Mouse (Mus musculus) ZHBTc4 (cell line): Measurements from ENCODE around the gene Gosr1.
"Not testable (repeated sequence)": the region's sequence is repeated elsewhere in the genome, so short reads cannot be mapped to it uniquely, and the experiment has no call there.

ENCODE experiments used
- DNase-seq: peaks from one replicate; pipeline ENCODE4 v3.0.0-alpha.2; 2011; ENCODE audit warnings: low read depth, low spot score

Gosr1 gene

DNA sequence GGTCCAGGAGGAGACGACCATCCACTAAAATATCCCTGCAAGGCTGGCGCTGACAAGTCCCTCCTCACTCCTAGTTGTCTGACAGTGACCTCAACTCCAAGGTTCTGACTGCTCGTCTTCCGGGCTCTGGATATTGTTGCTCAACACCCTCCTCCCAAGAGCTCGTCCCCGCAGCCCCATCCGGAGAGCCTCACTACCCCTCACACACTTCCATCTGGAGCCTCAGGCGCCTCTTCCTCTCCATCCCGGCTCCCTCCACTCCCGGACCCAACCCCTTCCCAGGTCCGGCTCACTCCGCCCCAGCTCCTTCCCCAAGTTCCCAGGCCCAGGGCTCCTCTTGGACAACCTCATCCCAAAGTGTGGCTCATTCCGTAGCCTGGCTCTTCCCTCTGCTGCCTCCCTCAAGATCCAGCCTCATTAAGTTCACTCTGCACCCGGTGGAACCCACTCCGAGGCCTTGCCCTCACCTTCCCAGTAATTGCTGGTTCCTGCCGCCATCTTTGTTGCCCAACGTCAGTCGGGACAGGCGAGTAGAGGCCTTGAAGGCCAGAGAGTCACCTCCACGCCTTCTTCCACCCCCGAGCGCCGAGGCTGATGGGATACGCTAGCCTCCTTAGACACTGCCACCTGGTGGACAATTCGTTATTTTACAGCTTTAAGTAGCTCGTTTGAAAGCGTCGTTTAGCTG is at the start of gene Gosr1:
Gosr1 (minus strand) TSS at position 527 of the 688 bp plus-strand sequence.
- DNase-seq: peak; percentile 98

DNA sequence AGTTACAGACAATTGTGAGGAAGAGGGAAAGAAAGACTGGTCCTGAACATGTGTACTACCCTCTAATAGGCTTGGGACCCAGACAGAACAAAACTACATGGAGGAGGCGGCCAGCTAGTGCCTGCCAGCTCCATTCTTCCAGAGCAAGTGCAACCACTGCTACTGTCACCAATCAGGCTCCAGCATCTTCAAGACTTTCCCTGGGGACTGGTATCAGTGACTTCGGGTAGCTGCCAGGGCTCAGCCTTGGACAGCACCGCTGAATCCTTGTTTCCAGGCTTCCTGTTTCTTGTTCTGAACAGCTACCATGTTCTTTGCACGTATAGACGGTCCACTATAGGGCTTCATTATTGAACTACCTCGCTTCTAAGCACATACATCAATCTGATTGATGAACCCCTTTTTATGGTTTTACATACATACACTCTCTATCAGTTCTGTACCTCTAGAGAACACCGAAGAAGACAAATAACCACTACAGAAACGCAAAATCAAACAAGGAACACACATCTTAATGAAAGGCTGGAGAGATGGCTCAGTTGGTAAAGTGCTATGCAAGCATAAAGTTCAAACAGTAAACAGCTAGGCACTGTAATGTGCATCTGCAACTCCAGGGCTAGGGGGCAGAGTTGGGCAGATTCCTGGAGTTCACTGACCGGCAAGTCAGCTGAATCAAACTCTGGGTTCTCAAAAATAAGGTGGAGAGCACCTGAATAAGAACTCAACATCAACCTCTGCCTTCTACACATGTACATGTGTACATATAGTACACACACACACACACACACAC is 47.5 kb upstream of the Gosr1 start:
- DNase-seq: no peak

DNA sequence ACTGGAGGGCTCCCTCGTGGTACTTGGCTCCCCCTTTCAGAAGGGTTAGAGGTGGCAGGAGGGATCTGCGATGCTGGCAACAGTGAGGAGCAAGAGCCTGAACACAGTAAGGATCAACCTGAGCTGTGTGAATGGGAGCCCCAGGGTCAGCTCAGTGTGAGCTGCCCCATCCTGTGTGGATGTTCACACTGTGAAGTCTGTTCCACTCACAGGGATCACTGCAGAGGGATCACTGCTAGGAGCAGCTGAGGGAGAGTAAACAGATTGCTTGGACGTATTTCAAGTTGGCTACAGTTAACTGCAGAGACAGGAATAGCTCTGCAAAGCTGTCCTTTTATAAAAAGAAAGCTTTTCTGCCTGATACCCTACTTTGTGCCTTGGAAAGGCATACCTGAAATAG is 46.1 kb upstream of the Gosr1 start:
- DNase-seq: no peak

DNA sequence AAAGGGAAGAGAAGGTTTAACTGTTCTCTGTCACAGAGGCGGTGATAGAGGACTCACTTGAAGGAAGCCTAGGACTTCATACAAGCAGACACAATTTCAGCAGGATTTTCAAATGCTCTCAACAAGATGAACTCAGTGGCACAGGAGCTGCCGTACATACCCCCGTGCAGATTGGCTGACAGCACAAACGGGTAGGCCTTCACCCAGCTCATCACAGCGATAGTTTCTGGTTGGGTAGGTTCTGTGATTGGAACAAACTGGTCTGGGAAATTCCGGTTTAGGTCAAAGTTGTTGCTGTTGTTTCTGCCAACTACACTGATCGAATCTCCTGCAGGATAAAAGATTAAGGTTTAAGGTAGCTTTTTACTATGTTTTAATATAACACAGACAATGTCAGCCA is 45.2 kb upstream of the Gosr1 start:
- DNase-seq: no peak

DNA sequence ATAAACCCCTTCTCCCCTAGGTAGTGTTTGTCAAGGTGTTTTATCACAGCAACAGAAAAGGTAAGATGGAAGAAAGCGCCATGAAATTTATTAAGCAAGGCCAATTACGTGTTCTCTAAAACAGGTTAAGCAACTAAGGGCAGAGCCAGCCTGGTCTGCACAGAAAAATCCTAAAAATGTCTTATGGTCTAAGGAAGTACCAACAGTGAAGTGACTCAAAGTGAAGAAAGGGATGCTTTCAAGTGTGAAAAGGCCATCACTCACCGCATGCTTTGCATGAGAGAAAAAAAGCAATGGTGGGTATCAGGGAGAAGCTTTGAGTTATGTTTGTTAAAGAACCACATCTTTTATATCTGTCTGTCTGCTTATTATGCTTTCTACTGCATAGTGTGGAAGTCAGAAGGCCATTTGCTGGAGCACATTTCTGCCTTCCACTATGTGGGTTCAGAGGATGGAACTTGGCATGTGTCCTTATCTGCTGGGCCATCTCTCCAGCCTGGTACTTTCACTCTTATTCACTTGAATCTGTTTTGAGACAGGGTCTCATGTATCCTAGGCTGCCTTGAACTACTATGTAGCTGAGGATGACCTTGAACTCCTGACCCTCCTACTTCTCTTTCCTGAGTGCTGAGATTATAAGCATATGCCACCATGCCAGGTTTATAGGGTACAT is 43.8 kb upstream of the Gosr1 start:
- DNase-seq: no peak

DNA sequence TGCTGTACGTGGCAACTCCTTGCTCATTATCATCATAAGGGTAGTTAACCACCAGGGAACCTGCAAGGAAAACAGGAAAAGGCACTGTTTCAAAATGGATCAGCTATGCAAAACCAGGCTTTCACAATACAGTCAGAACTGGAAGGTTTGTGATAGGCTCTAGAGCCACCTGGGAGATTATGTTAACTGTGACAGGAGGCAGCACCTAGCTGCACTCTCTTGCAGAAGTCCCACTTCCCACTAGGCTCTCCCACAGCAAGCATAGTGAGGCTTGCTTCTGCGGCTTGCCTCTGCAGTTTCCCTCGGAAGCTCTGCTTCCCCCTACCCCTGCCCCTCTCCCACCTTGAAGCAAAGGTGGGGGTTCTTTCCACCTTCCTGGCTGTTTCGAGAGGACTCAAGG is 42.6 kb upstream of the Gosr1 start:
- no peak for DNase-seq

DNA sequence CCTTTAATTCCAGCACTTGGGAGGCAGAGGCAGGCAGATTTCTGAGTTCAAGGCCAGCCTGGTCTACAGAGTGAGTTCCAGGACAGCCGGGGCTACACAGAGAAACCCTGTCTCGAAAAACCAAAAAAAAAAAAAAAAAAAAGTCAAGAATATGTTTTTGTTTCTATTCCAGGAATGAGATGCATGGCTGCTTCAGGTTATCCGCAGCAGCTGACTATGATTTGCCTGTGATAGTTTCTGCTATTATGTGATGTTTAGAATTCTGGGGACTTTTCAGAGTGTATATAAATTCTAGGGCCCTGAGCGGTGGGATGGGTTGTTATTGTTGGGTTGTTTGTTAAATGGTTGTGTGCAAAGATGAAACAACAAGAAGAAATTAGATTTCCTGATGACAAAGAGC is 41.7 kb upstream of the Gosr1 start:
- not testable (repeated sequence) for DNase-seq

DNA sequence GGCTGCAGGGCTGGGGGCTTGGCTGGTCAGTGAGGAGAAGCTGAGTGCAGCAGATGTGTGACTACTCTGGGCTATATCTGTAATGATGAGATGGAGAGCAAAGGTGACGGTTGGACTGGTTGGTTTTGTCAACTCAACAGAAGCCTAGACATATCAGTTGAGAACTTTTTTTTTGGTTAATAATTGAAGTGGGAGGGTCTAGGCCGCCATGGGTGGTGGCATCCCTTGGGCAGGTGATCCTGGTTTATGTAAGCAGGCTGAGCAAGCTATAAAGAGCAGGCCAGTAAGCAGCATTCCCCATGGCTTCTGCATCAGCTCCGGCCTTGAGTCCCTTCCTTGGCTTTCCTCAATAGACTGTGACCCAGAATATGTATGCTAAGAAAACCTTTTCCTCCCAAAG is 39.9 kb upstream of the Gosr1 start:
- no peak for DNase-seq

DNA sequence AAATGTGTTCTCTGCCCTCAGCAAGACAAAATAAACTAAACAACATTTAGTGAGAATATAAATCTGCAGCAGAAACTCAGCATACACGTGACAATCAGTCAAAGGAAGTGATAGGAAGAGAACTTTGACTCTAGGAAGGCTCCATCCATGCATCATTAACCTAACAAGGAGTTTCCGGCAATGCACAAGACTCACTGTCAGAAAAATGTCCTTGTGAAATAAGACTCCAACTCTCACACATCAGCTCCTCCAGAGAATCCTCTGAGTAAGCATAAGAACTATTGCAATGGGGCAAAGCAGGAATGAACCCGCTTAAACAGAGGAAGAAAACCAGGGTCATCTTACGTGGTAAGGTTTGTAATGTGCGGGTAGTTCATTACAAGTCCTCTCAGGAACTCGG is 33.9 kb upstream of the Gosr1 start:
- no peak for DNase-seq

DNA sequence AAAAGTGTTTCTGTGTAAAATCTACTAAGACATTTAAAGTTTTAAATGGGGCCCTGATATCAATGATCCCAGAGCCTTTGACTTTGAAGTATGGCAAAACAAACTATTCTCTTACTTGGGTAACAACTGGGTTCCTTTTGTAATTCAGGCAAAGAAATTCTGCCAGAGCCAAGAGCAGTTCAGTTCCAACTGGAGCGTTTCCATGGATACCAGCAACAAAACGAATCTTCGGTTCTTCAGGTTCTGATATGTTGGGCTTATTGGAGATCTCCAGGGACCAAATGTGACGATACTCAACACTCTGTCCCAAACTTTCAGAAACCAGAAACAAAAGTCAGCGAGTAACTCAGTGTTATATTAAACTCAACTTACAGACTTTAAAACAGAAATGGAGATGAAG is 31.9 kb upstream of the Gosr1 start:
- DNase-seq: peak; percentile 28

DNA sequence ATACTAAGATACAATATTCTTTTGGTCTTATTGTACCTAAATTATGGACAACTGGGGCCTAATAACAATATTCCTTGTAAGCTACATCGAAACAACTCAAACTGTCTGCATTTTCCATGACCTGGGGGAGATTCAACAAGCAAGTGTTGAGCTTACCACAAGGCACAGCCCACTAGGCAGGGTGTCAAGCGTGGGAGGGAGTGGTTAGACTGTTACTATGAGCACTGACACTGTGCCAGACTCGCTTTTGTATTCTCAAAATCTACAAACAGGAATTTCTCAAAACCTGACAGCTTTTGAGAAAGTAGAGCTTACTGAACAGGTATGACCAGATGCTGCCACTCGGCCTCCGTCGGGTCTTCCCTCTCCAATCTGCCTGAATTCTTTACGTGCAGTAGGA is 28.0 kb upstream of the Gosr1 start:
- DNase-seq: no peak

DNA sequence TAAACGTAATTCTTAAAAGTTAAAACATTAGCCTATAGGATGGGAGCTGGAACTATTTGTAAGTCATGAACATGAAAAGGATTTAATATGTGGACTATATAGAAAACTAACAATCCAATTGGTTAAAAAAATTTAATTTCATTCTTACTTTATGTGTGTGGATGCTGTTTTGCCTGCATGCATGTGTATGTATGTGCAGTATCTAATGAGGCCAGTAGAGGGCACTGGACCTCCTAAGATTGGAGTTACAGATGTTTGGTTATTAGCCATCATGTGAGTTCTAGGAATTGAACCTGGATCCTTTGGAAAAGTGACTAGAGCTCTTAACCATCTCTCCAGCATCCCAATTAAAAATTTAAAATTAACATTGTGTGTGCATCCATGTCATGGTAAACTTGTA is 25.9 kb upstream of the Gosr1 start:
- DNase-seq: peak; percentile 72

DNA sequence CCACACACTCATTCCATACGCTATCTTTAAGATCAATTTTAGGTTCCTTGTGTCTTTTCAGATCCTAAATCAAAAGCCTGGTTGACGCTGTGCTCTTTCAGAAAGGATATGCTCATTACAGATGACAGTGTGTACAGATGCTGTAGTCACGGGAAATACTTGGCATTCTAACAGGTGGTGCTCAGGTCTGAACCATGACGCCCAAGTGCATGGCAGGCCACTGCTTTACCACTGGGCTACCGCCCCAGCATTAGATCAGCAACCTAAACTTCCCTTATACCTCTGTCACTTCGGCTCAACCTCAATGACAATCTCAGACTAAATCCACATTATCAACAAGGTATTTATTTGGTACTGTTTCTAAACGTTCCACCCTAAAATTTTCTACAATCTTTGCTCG is 12.2 kb upstream of the Gosr1 start:
- no peak for DNase-seq

DNA sequence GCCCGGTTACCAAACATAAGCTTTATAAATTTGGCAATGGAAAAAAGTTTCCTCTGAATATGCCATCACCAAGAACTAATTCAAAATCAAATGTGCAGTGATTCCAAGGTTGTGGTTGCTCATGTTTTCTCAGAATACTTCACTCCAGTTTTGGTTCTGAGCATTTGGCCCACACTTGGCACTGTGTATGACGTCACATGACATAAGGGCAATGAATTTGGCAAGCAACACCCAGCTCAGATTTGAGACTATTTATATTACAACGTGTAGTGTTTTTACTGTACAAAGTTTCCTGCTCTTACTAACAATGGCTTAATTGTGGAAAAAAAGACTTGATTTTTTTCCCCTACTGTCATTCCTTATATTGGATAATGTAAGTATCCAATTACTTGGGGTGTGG is 10.4 kb upstream of the Gosr1 start:
- no peak for DNase-seq

DNA sequence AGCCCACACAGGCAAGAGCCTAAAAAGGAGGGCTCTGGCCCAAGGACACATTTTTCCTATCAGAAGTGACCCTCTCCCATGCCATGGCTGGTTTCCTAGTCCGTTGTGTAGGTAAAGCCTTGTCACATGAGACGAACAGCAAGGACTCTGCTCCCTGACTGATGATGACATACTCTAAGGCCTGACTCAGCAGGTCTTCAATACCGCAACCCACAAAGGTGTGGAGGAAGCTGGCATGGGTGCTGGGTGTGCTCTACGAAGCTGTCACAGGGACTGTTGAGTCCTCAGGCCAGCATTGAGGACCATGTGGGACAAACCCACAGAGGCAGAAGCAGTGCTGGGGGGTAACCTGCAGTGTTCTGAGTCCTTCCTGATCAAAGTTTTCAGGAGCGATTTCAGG is 7.2 kb upstream of the Gosr1 start:
- DNase-seq: no peak

DNA sequence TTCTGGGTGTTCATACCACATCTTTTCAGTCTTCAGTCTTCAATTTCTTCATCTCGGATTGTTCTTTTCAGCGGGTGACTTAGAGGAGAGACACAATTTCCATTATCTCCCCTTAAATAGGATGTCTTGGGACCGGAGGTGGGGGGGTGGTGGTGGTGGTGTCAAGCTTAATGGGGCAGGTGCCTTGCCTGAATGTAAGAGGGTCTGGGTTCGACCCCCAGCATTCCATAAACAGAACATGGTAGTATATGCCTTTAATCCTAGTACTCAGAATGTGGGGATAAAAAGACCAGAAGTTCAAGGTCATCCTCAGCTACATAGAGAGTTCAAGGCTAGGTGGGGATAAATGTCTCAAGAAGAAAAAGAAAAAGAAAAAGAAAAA is 353 bp upstream of the Gosr1 start:
- DNase-seq: no peak

DNA sequence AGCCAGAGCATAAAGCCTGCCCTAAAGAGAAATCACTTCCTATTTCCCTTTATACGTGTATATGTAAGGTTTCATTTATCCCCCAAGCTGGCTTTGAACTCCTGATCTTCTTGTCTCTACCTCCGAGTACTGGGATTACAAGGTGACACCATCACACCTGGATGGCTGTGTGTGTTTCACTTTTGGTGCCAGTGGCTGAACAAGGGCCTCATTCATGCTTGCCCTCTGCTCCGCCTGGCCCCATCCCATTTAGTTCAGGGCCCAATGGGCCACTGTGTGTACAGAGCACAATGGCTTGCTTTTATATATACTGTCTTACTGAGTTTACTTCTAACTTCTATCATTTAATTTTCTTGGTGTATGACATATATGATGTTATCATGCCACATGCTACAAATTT is 11.1 kb downstream of the Gosr1 start:
- no peak for DNase-seq

DNA sequence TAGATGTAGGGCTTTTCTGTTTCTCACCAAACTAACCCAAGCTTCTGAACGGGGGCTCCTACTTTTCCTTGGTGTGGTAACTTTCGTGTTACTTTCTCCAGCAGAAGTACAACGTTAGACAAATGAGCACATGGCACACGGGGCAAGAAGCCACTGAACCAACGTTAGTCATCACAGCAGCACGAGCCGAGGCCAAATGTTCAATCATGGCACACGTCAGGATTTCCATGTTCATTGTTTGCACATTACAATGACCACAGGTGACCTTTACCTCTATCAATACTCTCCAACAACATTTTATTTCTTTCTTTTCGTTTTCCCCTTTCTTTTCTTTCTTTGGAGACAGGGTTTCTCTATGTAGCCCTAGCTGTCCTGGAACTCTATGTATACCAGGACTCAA is 14.6 kb downstream of the Gosr1 start:
- DNase-seq: no peak

DNA sequence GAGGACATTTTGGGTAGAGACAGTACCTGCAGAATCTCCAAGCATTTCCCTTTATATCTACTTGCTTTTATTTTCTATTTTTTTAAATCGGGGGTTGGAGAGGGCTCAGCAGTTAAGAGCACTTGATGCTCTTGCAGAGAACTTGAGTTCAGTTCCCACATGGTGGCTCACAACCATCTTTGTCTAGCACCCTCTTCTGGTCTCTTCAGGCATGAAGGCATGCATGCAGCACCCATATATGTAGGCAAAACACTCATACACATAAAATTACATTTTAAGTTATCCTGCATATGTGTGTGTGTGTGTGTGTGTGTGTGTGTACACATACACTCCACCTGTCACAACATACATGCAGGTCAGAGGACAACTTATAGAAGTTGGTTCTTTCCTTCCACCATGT is 17.5 kb downstream of the Gosr1 start:
- no peak for DNase-seq

DNA sequence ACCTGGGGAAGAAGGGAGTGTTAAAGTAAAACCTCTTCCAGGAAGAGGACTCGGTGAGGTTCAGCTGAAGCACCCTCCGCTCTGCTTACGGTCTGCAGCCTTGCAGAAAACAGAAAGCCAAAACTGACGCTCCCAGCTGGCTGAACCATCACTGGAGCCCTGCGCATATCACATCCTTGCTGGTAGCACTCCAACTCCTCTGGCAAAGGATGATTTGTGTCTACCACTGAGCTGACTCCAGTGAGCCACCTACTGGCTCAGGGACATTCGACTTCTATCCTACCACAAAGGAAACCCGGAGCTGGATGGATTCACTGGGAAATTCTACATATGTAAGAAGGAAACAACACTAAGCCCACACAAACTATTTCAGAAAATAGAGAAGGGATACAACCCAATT is 18.8 kb downstream of the Gosr1 start:
- DNase-seq: no peak

DNA sequence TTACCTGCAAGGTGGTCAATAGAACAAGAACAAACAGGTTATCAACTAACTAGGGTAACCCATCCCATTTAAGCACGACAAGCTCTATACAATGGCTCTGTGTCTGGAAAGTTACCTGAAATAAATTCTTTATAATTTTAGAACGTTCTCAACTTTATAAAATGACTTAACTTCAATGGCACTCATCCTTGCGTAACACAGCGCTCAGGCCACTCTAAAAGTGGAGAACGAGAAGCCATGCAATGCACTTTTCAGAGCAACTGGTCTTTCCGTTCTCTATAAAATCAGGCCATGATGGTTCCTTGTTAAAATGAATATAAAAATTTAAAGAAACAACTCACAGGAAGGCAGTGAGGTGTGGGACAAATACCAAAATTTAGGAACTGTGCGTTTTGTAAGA is 20.9 kb downstream of the Gosr1 start:
- DNase-seq: no peak

DNA sequence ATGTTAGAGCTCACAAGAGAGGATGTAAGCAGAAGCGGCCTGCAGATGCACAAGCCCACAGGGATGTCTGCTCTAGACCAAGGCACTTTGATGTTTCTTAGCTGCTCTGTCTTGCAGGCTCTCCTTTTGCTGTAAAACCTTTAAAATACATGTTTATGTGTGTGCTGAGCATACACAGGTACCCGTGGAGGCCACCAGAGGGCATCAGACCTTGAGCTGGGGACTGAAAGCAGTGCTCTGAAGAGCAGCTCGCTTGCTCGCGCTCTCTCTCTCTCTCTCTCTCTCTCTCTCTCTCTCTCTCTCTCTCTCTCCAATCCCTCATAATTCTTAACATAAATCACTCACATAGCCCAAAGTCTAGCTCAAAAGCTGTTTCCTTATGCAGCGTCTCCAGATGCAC is 24.3 kb downstream of the Gosr1 start:
- DNase-seq: peak; percentile 62

DNA sequence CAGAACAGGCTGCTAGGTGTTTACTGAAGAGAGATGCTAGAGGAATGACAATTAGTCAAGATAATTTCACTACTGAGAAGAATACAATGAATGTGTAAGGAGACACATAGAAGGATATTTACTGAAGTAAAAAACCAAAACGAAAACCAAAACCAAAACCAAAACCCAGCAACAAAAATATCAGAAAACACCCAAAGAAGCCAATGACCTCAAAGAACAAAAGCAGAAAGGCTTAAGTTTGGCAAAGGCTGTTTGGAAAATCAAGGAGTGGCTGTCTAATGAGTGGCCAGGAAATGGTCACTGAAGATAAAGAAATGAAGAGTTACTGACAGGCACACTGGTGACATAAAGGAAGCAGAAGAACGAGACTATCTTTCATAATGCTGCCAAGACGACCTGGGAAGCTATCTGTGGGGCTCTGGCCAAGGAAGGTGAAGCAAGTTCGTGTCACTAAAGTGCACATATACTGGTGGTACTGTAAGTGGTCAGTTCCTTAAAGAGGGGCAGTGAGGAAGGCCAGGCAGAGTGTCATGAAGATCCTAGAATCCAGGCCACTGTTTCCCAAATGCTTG is 27.5 kb downstream of the Gosr1 start:
- DNase-seq: no peak
